Comparison of ENCODE assay signal across 14 mouse cellular contexts in genomic region chr1:162254944-162255343, GRCm38 (mm10).
A peak's percentile ranks its signal among the peaks of the same experiment; 100 is the strongest.
DNase-seq lines count a peak whose midpoint lies in the region; ATAC-seq and TF ChIP-seq lines count a peak whose summit lies in the region.
"Had no signal": no experiment of that assay in that cellular context is flagged by ENCODE, and none has a peak within 500 bp of the region (broad histone marks: within the 10 kb centered on the region; RNA-seq: fewer than 3 reads in every experiment).

No protein-coding gene starts in this region.

- H3K27ac ChIP-seq in lung, embryonic 14.5 days (ENCODE audit: low read depth) = no peak overlapping the region
- no peak overlapping the region for H3K27ac ChIP-seq in lung, postnatal 0 days (ENCODE audit: low read length)
- H3K27ac ChIP-seq in hindbrain, embryonic 15.5 days (replicated peaks) = 0 out of 2 replicates have a peak overlapping the region, but pooled peaks have one; percentile 14
- no peak overlapping the region for H3K27ac ChIP-seq in neural tube, embryonic 12.5 days
- H3K27ac ChIP-seq: heart, embryonic 10.5 days had no signal

- no peak overlapping the region for H3K4me3 ChIP-seq in lung, embryonic 14.5 days (ENCODE audit: low read depth, low read length)
- H3K4me3 ChIP-seq in lung, postnatal 0 days (ENCODE audit: low read depth, low read length) = no peak overlapping the region
- H3K4me3 ChIP-seq in hindbrain, embryonic 15.5 days = no peak overlapping the region
- no peak overlapping the region for H3K4me3 ChIP-seq in neural tube, embryonic 12.5 days
- H3K4me3 ChIP-seq: heart, embryonic 10.5 days had no signal

- intact Hi-C loops in gastrocnemius, postnatal 14 days (cut with DNase I; ENCODE audit: low total_unique reads) = no loop called here

- no peak for ATAC-seq in lung, embryonic 14.5 days (ENCODE audit: insufficient read depth)
- no peak for ATAC-seq in lung, postnatal 0 days
- ATAC-seq in hindbrain, embryonic 15.5 days (ENCODE audit: low FRiP score, low read depth) = peak; percentile 51; the same call in 1 of the 2 replicates
- peak; percentile 74 for ATAC-seq in neural tube, embryonic 12.5 days (ENCODE audit: low FRiP score, low read depth)
- ATAC-seq: forebrain, embryonic 16.5 days had no signal

- H3K4me1 ChIP-seq in lung, embryonic 14.5 days (ENCODE audit: insufficient read depth) = peaks cover 11% of the 10 kb centered on the region
- no peaks in the 10 kb centered on the region for H3K4me1 ChIP-seq in lung, postnatal 0 days (ENCODE audit: insufficient read depth, low read depth, low read length)
- H3K4me1 ChIP-seq in hindbrain, embryonic 15.5 days (replicated peaks) = no peaks in the 10 kb centered on the region
- H3K4me1 ChIP-seq in neural tube, embryonic 12.5 days = peaks cover 11% of the 10 kb centered on the region
- H3K4me1 ChIP-seq: heart, embryonic 10.5 days had no signal

- H3K9ac ChIP-seq in lung, embryonic 14.5 days = no peak overlapping the region
- no peak overlapping the region for H3K9ac ChIP-seq in lung, postnatal 0 days (replicated peaks; ENCODE audit: low read depth)
- H3K9ac ChIP-seq in hindbrain, embryonic 15.5 days = no peak overlapping the region
- no peak overlapping the region for H3K9ac ChIP-seq in neural tube, embryonic 12.5 days

- no peaks in the 10 kb centered on the region for H3K36me3 ChIP-seq in lung, embryonic 14.5 days (ENCODE audit: insufficient read depth)
- H3K36me3 ChIP-seq in lung, postnatal 0 days (ENCODE audit: insufficient read depth, low read length) = no peaks in the 10 kb centered on the region
- H3K36me3 ChIP-seq in hindbrain, embryonic 15.5 days = no peaks in the 10 kb centered on the region
- no peaks in the 10 kb centered on the region for H3K36me3 ChIP-seq in neural tube, embryonic 12.5 days
- H3K36me3 ChIP-seq: heart, embryonic 10.5 days had no signal

- no peak for TF ChIP-seq EP300 in lung, postnatal 0 days (IDR thresholded peaks at IDR 0.05)

- DNase-seq in lung, embryonic 14.5 days = peak; percentile 42
- DNase-seq in lung, postnatal 0 days (ENCODE audit: low spot score) = no peak
- DNase-seq in embryo, embryonic 9.5 days (ENCODE audit: extremely low spot score) = peak; percentile 39
- no peak for DNase-seq in T-cell, adult 2 months (ENCODE audit: low spot score)
- DNase-seq in adrenal gland, adult 18-20 months (ENCODE audit: low spot score in 2 of 2) = no peak
- no peak for DNase-seq in gastrocnemius, postnatal 14 days
- DNase-seq: cerebellum, postnatal 36 days; layer of hippocampus, adult 9-11 months; lung, adult 2 months; thymus, adult 18-20 months had no signal

- H3K9me3 ChIP-seq in lung, embryonic 14.5 days (ENCODE audit: low read depth, low read length) = no peaks in the 10 kb centered on the region
- H3K9me3 ChIP-seq in lung, postnatal 0 days (ENCODE audit: low read length) = no peaks in the 10 kb centered on the region
- no peaks in the 10 kb centered on the region for H3K9me3 ChIP-seq in hindbrain, embryonic 15.5 days
- H3K9me3 ChIP-seq in neural tube, embryonic 12.5 days = no peaks in the 10 kb centered on the region
- H3K9me3 ChIP-seq: heart, embryonic 10.5 days had no signal

- no peak for TF ChIP-seq CTCF in lung, embryonic 14.5 days (IDR thresholded peaks at IDR 0.05; ENCODE audit: low read depth)
- TF ChIP-seq CTCF in lung, postnatal 0 days (IDR thresholded peaks at IDR 0.05) = no peak

- H3K4me2 ChIP-seq in lung, embryonic 14.5 days = no peak overlapping the region
- no peak overlapping the region for H3K4me2 ChIP-seq in lung, postnatal 0 days (replicated peaks; ENCODE audit: low read depth, low read length)
- H3K4me2 ChIP-seq in hindbrain, embryonic 15.5 days = no peak overlapping the region
- no peak overlapping the region for H3K4me2 ChIP-seq in neural tube, embryonic 12.5 days (replicated peaks)

- WGBS in lung, embryonic 14.5 days = 14% methylated on average over 5 of the region's 5 CpGs
- 39% methylated on average over 5 of the region's 5 CpGs for WGBS in lung, postnatal 0 days
- 29% methylated on average over 5 of the region's 5 CpGs for WGBS in hindbrain, embryonic 15.5 days
- 29% methylated on average over 5 of the region's 5 CpGs for WGBS in neural tube, embryonic 12.5 days

- no peaks in the 10 kb centered on the region for H3K27me3 ChIP-seq in lung, embryonic 14.5 days (ENCODE audit: insufficient read depth, low read length)
- no peaks in the 10 kb centered on the region for H3K27me3 ChIP-seq in lung, postnatal 0 days (replicated peaks; ENCODE audit: insufficient read depth, low read length)
- H3K27me3 ChIP-seq in hindbrain, embryonic 15.5 days = no peaks in the 10 kb centered on the region
- no peaks in the 10 kb centered on the region for H3K27me3 ChIP-seq in neural tube, embryonic 12.5 days (replicated peaks)

Comparison
In these comparisons a context has a peak if more than half of its experiments do, and no peak if none do; other contexts are left out.
1. DNase-seq: peak in lung, embryonic 14.5 days (single experiment) and embryo, embryonic 9.5 days (single experiment); none in lung, postnatal 0 days (single experiment), T-cell, adult 2 months (single experiment), adrenal gland, adult 18-20 months (0 of 2) and gastrocnemius, postnatal 14 days (single experiment).
2. ATAC-seq: peak in hindbrain, embryonic 15.5 days (single experiment) and neural tube, embryonic 12.5 days (single experiment); none in lung, embryonic 14.5 days (single experiment) and lung, postnatal 0 days (single experiment).